Mouse (Mus musculus) ZHBTc4 (cell line): ENCODE results near the gene Ddi2.

ENCODE experiments used
- DNase-seq: peaks from one replicate; pipeline ENCODE4 v3.0.0-alpha.2; 2011; ENCODE audit warnings: low read depth, low spot score

Gene Ddi2

DNA sequence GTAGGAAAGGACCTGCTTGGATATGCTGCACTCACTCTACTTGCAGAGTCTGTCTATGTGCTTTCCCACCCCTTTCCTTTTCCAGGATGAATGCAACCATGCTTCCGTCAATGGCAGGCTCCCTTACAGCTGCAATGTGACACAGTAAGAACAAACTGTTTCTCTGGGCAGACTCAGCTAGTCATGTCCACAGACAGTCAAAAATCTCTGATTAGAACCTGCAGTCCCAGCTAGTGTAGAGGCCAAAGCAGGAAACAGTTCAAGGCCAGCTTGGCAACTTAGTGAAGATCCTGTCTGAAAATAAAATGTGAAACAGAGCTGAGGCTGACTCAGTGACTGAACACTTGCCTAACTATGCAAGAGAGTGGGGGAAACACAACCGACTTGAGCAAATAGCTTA lies 18.6 kb downstream of the Ddi2 start:
- DNase-seq, result no peak

DNA sequence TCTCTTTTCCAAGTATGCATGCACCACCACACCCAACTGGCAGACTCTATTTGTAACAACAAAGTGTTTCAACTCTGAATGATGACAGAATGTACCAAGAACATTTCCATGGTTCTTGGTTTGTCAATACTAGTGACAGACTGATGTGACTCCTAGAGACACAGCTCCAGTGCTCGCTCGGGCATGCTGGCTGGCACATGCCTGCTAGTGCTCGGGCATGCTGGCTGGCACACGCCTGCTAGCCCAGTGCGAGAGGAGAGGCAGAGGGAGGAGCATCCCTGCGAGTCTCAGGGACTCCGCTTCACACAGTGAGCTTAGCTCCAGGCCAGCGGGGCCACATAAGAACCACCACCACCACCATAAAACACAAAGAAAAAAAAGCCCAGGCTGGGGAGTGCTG lies 28.5 kb downstream of the Ddi2 start:
- no peak for DNase-seq

DNA sequence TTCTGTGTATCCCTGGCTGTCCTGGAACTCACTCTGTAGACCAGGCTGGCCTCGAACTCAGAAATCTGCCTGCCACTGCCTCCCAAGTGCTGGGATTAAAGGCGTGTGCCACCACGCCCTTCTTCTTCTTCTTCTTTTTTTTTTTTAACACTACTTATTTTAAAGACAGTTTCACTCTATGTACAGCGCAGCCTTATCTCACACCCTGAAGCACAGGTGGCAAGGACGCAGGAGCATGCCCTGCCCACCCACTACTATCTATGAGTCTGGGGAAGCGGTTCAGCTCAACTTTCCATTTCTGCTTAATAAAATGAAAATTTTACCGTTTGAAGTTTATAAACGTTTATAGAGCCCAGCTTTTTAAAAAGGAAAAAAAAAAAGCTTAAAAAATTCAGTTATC lies 34.7 kb downstream of the Ddi2 start:
- DNase-seq, result no peak

DNA sequence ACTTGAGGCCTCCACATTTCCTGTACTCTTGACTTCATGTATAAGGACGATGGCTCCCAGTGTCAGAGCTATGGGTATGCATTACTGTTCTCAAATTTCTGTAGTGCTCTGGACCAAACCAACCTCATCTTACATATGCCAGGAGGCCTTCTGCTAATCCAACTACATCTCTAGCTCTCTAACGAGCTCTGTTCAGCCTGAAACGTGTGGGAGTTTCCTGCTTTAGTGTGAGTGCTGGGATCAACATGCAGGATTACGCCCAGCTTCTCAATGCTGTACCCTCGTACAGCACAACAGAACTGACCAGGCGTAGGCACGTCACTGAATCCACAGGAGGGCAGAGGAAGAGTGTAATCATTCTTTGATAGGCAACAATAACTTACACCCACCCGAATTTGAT lies 36.7 kb downstream of the Ddi2 start:
- DNase-seq, result no peak

DNA sequence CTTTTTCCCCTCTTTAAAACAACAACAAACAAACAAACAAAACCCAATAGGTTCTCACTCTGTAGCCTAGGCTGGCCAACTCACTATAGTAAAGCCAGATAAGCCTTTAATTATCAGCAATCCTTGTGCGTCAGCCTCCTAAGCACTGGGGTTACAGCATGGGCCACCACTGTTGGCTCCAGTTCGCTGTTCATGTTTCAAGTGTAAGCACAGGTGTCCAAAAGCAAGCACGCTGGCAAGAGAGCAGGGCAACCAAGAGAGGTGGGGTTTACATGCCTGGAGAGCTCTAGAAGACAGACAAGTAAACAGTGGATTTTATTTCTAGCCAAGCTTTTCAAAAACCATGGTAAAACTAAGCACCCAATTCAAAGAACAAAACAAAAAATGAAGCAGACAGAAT lies 37.1 kb downstream of the Ddi2 start:
- DNase-seq, result no peak

DNA sequence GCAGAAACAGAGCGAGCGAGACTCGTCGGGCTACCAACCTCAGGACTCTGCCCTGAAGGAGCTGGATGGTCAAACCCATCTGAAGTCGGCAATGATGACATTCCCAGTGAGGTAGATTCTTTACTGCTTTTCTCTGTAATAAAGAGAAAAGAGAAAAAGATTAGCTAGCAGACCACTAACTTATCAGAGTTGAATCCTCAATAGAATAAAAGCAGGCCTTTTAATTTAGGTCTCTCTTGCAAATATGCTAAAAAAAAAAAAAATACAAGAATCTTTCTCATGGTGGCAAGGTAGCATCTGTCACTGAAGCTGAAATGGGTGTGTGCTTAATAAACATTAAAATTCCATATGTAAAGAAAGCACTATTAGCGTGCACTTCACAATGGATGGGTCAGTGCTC lies 37.7 kb downstream of the Ddi2 start, which contains the start of gene Rsc1a1:
Rsc1a1 (minus strand) TSS at position 101 of the 400 bp plus-strand sequence.
- no peak for DNase-seq

DNA sequence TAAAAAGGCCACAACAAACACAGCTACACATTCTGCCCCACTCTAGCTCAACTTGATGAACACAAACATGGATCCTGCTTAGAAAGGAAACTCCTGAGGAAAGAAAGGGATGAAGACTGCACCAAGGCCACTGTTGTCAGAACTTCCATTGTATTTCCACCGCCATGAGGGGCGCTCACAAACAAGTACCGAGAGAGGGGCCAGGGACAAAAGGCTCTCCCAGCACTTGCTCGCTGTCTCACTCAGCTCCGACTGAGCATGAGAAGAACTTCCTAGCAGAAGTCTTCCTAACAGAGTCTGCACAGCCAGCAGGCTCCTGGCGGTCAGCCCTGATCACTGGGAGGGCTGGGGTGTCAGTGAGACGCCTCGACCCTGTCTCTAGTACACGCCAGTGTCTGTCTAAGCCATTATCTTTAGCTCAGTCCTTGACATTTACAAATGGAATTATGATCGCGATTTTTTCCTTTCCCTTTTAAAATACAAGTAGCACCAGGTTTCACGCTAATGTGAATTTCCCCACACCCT lies 40.5 kb downstream of the Ddi2 start:
- DNase-seq, result peak; percentile 54

DNA sequence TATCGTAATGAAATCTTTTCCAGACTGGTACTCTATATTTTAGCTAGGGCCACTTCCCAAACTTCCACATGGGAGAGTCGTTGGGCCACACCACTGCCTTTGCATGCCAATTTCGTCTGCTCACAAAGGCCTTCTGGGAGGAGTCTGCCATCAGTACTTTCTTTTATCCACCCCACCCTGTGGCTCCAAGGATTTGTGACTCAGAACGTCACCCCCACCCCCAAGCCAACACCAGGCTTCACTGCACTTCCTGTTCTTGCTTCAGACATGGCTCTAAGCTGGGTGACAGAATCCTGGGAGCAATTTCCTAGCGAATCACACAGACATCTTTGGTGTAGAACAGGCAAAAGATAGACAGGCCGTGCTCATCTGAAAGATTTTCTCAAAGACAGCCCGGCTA lies 41.5 kb downstream of the Ddi2 start:
- DNase-seq, result peak; percentile 72

DNA sequence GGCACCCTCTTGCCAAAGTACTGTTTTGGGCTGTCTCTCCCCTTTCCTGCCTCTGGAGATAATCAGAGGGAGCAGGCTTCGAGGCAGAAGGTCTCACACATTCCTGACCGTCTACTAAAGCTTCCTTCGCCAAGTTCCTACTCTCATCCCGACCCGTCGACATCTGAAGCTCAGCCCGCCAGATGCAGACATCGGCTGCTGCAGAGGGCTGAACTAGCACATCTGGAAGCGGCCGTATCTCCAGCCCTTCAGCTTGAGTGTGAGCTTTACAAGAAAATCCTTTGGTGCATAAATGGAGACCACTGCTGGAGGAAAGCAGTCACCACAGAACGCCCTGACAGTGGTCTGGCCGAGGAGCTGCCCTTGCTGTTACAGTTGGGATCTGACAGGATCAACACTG lies 42.3 kb downstream of the Ddi2 start:
- DNase-seq, result no peak

DNA sequence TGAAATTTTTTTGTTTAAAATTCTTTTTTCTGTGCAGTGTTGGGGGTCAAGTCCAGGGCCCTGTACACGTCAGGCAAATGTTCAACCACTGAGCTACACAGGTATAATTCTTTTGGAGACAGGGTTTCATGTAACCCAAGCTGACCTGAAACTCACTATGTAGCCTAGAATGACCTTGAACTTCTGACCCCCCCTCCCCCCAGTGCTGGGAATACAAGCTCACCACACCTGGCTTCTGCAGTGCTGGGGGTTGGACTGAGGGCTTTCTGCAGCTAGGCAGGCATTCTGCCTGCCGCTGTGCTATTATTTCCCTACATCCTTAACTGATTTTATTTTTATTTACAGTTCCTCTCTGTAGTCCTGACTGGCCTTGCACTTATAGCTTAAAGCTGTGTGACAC lies 44.2 kb downstream of the Ddi2 start:
- peak; percentile 81 for DNase-seq

DNA sequence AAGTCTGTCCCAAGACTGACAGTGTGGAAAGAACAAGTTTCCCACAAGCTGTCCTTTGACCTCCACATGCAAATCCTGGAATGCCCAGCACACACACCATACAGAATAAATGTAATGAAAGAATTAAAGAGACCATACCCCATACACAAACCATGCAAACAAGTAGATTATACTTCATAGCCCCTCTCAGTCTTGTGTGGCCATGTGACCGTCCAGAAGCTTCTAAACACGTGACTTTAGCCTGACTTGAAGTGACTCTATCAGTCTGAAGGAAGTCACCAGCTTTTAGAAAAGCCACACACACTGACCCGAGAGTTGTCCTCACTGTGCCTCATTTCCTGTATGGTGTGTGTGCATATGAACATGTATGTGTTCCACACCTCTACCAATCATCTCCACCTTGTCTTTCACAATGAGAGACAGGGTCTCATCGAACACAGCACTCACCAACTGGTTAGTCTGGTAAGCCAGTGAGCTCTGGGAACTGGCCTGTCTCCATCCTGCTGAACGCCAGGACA lies 46.7 kb downstream of the Ddi2 start:
- DNase-seq, result no peak

DNA sequence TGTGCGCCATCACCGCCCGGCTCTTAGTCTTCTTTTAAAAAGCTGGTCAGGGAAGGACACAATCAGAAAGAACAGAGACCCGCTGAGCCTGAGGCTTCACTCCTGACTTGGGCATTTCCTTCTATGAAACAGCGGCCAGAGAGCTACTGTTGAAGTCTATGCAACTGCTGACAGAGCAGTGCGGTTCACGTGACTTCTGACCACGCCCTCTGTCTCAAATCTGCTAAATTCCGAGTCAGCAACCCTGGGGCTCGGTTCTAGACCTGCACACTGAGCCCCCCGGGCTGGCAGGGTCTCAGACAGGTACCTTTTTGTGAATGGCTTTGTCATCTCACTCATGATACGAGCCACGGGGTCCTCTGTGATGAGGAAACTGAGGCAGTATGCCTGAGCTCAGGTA lies 50.9 kb downstream of the Ddi2 start:
- DNase-seq, result peak; percentile 85

DNA sequence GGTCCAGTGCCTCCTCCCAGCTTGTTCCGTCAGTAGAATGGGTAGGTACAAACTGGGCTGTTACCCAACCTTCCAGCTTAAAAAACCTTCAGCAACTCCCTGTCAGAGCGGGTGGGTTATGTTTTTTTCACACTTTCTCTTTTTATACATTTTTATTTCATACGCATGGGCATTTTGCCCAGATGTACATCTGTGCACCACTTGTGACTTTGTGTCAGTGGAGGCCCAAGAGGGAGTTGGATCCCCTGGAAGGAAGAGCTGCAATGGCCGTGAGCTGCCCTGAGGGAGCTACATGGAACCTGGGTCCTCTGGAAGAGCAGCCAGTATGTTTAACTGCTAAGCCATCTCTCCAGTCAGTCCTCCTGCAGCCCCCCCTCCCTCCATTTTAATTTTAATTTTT lies 51.8 kb downstream of the Ddi2 start:
- DNase-seq, result no peak

DNA sequence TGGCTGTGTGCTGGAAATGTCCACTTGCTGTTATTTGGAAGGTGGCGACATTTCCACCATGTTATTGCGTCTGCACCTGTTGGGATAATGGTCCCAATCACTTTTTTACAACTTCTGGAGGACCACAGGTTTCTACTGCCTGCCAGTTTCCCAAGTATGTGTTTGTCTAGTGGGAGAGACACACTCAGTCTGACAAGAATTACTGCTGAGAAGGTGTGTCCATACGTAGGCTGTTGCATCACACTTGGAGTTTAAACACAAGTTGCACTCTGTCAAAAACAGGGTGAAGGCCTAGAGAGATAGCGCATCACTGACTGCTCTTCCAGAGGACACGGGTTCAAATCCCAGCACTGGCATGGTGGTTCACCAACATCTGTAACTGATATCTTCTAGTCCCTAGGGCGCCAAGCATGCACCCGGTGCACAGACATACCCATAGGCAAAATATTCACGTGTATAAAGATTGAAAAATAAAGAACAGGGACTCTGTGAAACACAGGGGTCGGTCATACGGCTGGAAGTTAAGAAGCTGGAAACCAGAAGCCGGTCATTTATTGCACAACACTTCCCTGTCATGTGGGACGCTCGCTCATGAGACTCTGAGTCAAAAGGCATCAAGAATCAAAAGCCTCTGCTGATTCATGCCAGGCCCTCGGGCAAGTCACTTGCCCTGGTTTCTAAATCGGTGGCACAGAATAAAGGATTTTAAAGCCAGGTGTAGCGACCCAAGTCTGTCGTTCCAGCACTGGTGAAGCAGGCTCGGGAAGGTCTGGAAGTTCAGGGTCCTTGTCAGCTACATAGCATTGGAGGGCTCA lies 53.1 kb downstream of the Ddi2 start:
- DNase-seq, result no peak

DNA sequence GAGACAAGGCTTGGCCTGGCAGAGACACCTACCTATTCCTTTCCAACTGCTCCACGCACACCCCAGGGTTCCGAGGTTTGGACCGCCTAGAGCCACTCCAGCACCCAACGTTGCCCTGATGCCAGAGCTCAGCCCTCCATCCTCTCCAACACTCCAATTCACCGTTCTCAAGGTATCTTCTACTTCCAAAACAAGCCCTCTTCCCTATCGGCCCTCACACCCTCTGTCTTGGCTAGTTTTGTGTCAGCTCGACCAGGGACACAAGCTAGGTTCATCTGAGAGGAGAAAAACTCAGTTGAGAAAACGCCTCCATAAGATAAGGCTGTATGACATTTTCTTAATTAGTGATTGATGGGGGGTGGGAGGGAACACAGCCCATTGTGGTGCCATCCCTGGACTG lies 58.4 kb downstream of the Ddi2 start, which contains the start of gene Plekhm2:
Plekhm2 (minus strand) TSS at position 101 of the 400 bp plus-strand sequence.
- no peak for DNase-seq

DNA sequence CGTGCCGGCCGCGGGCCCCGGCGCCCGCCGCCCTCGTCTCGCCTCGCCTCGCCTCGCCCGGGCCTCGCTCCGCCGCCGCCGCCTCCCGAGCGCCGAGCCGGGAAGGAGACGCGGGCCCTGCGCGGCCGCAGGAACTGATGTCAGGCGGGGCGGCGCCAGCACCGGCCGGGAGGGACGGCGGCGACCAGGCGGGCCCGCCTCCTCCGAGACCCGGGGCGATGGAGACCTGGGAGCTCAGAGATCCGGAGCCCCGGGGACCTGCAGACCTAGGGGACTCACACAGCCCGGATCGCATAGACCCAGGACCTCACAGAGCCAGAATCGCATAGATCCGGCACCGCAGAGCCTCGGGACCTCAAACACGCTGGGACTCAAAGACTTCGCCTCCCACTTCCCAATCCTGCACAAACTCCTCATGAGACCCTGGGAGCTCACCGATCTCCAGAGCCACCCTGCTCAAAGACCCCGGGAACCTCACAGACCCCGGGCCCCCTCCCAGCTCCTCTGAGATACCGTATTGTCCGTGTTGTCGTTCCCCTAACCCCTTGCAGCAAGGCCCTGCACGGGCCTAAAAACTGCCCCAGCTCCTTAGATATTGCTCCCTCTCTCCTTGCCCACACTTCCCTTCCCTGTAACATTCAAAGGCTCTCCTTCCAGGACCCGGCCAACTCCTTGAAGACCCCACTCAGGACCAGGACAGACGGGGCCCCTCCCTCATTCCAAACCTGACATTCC lies 59.0 kb downstream of the Ddi2 start:
- DNase-seq, result peak; percentile 60

DNA sequence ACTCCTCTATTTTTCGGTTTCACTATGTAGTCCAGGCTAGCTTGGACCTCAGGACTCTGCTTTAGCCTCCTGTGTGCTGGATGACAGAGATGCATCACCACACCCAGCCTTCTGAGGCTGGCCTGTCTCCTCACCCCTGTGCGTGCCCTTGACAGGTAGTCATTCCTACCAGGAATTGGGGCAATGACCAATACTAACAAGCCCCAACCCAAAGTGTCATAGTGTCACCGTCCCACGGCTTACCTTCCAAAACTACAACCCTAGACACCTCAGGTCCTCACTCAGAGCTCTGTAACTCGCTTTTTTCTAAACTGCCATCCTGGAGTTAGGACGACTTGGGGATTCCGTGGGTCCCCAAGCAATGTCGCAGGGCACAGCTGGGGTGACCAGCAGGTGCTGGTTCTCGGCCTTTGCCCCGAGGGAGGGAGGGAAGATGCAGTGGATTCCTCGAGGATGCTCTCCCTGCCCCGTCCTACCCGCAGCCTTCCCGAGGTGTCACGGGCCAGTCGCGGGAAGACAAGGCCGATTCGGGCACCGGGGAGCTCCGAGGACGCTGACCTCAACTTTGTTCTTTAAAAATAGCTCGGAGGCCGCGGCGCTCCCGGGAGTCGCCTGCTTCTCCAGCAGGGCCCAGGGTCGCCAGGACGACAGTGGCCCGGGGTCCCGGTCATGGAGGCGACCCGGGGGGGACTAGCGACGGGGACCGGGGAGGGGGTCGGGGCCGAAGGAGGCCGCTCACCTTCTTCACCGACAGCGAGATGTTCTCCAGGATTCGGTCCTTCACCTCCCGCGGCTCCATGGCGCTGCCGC lies 59.9 kb downstream of the Ddi2 start:
- DNase-seq, result no peak

DNA sequence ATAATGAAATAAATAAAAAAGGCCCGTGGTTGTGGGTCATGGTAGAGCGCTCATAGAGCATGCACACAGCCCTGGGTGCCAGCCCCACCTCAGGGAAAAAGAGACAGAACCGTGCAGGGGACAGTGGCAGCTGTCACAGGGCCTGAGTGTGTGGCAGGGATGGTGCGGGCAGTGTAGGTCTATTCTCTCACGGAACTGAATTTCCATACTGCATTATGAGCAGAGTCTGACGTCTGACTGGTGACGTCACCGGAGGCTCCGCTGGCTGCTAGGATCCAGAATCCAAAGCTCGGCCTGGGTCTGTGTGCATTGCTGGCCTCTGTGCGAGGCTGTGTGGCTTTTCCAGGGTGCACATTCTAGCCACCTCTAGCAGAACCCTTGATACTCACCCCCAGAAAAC lies 62.3 kb downstream of the Ddi2 start:
- no peak for DNase-seq

DNA sequence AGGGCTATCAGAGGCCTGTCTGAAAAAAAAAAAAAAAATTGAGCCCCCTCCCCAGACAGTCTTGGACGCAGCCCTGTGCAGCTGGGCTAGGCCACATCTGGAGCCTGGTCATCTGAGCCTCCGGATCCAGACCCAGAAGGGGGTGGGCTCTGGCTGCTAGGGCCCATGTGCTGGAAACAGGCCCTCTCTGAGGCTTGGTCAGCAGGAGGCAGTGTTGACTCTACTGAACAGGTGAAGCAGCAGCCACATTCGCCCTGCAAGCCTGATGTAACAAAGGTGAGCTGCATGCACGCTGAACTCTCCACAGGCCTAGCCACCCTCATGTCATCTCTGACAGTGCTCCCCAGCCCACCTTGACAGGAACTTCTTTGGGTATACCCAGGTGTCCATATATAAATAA lies 63.5 kb downstream of the Ddi2 start:
- DNase-seq, result no peak

DNA sequence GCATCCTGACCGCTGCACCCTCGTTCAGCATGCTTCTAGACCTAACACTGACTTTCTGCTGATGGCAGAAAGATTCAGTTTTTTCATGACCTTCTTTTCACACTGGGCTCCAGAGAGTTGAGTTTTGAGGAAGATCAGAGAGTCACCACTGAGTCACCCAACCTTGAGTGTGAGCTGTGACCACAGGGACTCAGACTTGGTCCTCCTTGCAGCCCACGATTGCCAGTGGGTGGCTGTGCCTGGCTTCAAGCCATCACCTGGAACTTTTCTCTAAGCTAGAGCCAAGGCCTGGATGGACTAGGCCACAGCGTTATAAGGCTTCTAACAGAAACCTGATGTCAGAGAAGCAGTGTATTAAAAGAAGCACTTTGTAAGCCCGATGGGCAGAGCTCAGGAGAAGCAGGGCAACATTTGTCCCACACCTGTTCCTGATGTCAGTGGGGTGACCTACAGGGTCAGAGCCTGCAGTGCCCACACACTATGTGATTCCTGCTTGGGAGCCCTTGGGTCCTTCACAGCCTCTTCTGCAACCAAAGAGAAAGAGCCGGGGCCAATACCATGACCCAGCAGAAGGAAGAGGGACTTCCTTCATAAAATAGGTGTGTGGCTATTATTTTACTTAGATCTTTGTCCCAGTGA lies 64.3 kb downstream of the Ddi2 start:
- DNase-seq, result no peak

DNA sequence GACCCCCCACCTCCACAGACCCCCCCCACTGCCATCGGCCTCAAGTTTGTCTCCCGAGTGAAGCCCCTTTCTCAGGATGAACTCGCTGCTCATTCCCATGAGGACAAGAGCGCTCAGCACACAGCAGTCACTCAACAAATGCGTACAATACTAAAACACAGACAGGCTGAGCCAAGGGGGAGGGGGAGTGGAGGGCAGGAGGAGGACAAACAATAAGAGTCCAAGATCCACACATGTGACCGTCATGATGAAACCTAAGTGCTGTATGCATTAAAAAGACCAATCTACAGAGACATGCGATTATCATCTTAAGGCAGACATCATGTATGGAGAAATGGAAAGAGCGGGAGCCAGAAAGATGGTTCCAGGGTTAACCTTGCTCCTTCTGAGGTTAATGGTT lies 66.3 kb downstream of the Ddi2 start:
- no peak for DNase-seq
